29 mouse cellular contexts compared by ENCODE assay signal in the genomic region with DNA sequence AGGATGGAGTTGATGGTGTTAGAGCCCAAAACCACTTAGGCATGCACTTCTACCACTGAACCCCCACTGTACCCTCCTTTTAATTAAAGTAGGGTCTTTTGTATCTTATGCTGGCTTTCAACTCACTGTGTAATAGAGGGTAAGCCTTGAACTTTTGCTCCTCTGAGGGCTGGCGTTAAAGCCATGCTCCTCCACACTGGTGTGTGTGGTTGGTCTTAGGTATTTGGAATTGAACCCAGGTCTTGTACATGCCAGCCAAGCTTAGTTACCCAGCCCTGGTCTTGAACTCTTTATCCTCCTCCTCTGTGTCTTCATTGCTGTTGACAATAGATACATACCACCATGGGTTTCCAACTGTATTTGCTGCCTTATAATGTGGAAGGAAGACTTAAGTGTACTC. TPM values are rescaled to one million over a fixed set of nuclear protein-coding genes. Genes with fewer than 3 reads are reported as not detected.
DNase-seq lines count a peak whose midpoint lies in the region; ATAC-seq and TF ChIP-seq lines count a peak whose summit lies in the region.
"Had no signal": no experiment of that assay in that cellular context is flagged by ENCODE, and none has a peak within 500 bp of the region (broad histone marks: within the 10 kb centered on the region; RNA-seq: fewer than 3 reads in every experiment).

No protein-coding gene starts in this region.

- no peaks in the 10 kb centered on the region for H3K36me3 ChIP-seq in kidney, embryonic 14.5 days (ENCODE audit: control insufficient read depth, insufficient read depth, low read length)
- no peaks in the 10 kb centered on the region for H3K36me3 ChIP-seq in midbrain, embryonic 11.5 days (ENCODE audit: control insufficient read depth, insufficient read depth, low read length)
- H3K36me3 ChIP-seq in midbrain, embryonic 15.5 days (replicated peaks), result no peaks in the 10 kb centered on the region
- H3K36me3 ChIP-seq: embryonic facial prominence, embryonic 13.5 days; forebrain, embryonic 12.5 days; forebrain, embryonic 15.5 days; heart, embryonic 15.5 days; hindbrain, embryonic 13.5 days had no signal

- no peaks in the 10 kb centered on the region for H3K9me3 ChIP-seq in kidney, embryonic 14.5 days (ENCODE audit: control insufficient read depth, low read length)
- no peaks in the 10 kb centered on the region for H3K9me3 ChIP-seq in midbrain, embryonic 11.5 days (ENCODE audit: control insufficient read depth, low read length)
- no peaks in the 10 kb centered on the region for H3K9me3 ChIP-seq in midbrain, embryonic 15.5 days
- H3K9me3 ChIP-seq: embryonic facial prominence, embryonic 10.5 days; embryonic facial prominence, embryonic 13.5 days; forebrain, embryonic 12.5 days; forebrain, embryonic 15.5 days; heart, embryonic 12.5 days; heart, embryonic 15.5 days; hindbrain, embryonic 10.5 days; hindbrain, embryonic 13.5 days had no signal

- DNase-seq in kidney, adult 8-10 months, result no peak
- no peak for DNase-seq in layer of hippocampus, adult 2 months (ENCODE audit: low spot score in 2 of 2)
- DNase-seq in layer of hippocampus, postnatal 36 days, result no peak
- DNase-seq in midbrain, embryonic 11.5 days (ENCODE audit: low spot score, missing footprints), result peak; percentile 59
- DNase-seq in neural tube, embryonic 10.5 days (ENCODE audit: extremely low spot score, low spot score), result no peak
- DNase-seq: adrenal gland, adult 2 months; adrenal gland, postnatal 14 days; cerebellum, adult 11-12 months; cerebellum, adult 8-10 months; cerebellum, postnatal 10 days; cerebellum, postnatal 36 days; embryo, embryonic 11 days; gastrocnemius, postnatal 10 days; gastrocnemius, postnatal 36 days; heart, postnatal 10 days; heart, postnatal 36 days had no signal

- H3K4me1 ChIP-seq in kidney, embryonic 14.5 days (ENCODE audit: control insufficient read depth, insufficient read depth, low read length), result peaks cover 25% of the 10 kb centered on the region
- peaks cover 12% of the 10 kb centered on the region for H3K4me1 ChIP-seq in midbrain, embryonic 11.5 days (ENCODE audit: control insufficient read depth, insufficient read depth, low read length)
- no peaks in the 10 kb centered on the region for H3K4me1 ChIP-seq in midbrain, embryonic 15.5 days

- H3K9ac ChIP-seq in kidney, embryonic 14.5 days (ENCODE audit: low read depth, low read length), result no peak overlapping the region
- H3K9ac ChIP-seq in midbrain, embryonic 11.5 days (ENCODE audit: low read length), result no peak overlapping the region
- no peak overlapping the region for H3K9ac ChIP-seq in midbrain, embryonic 15.5 days
- H3K9ac ChIP-seq: embryonic facial prominence, embryonic 13.5 days; forebrain, embryonic 12.5 days; forebrain, embryonic 15.5 days; heart, embryonic 12.5 days; heart, embryonic 15.5 days; hindbrain, embryonic 13.5 days had no signal

- WGBS in kidney, embryonic 14.5 days, result 87% methylated on average over 1 of the region's 1 CpGs
- WGBS in midbrain, embryonic 11.5 days, result 75% methylated on average over 1 of the region's 1 CpGs
- WGBS in midbrain, embryonic 15.5 days, result 70% methylated on average over 1 of the region's 1 CpGs

- ATAC-seq in kidney, embryonic 14.5 days (ENCODE audit: low FRiP score, low TSS enrichment), result 0 out of 2 replicates have a peak, but pooled peaks have one; percentile 20
- no peak for ATAC-seq in midbrain, embryonic 11.5 days (ENCODE audit: low FRiP score)
- ATAC-seq in midbrain, embryonic 15.5 days (replicated peaks), result no peak
- ATAC-seq: CD4-positive, CD25-positive, alpha-beta regulatory T cell, adult 4 months; forebrain, embryonic 15.5 days; hindbrain, embryonic 16.5 days had no signal

- no peak for TF ChIP-seq CTCF in layer of hippocampus, adult 2 months (conservative IDR thresholded peaks at IDR 0.05)

- H3K4me3 ChIP-seq in kidney, embryonic 14.5 days (ENCODE audit: low read length), result no peak overlapping the region
- H3K4me3 ChIP-seq in layer of hippocampus, adult 2 months, result no peak overlapping the region
- no peak overlapping the region for H3K4me3 ChIP-seq in midbrain, embryonic 11.5 days (ENCODE audit: low read depth, low read length)
- no peak overlapping the region for H3K4me3 ChIP-seq in midbrain, embryonic 15.5 days
- H3K4me3 ChIP-seq: embryonic facial prominence, embryonic 10.5 days; embryonic facial prominence, embryonic 13.5 days; erythroblast, embryonic 14.5 days; forebrain, embryonic 12.5 days; forebrain, embryonic 15.5 days; heart, embryonic 12.5 days; heart, embryonic 15.5 days; hindbrain, embryonic 10.5 days; hindbrain, embryonic 13.5 days had no signal

- H3K27ac ChIP-seq in kidney, embryonic 14.5 days (ENCODE audit: low read depth, low read length), result no peak overlapping the region; the same call in 1 of the 2 replicates
- H3K27ac ChIP-seq in layer of hippocampus, adult 2 months, result peak overlapping the region; percentile 70; the same call in 1 of the 2 replicates
- H3K27ac ChIP-seq in midbrain, embryonic 11.5 days (ENCODE audit: low read depth, low read length), result no peak overlapping the region
- no peak overlapping the region for H3K27ac ChIP-seq in midbrain, embryonic 15.5 days
- H3K27ac ChIP-seq: embryonic facial prominence, embryonic 10.5 days; embryonic facial prominence, embryonic 13.5 days; forebrain, embryonic 12.5 days; forebrain, embryonic 15.5 days; heart, embryonic 15.5 days; hindbrain, embryonic 10.5 days; hindbrain, embryonic 13.5 days had no signal

- no peaks in the 10 kb centered on the region for H3K27me3 ChIP-seq in kidney, embryonic 14.5 days (ENCODE audit: control insufficient read depth, insufficient read depth, low read length)
- H3K27me3 ChIP-seq in midbrain, embryonic 11.5 days (ENCODE audit: control insufficient read depth, insufficient read depth, low read length), result no peaks in the 10 kb centered on the region
- no peaks in the 10 kb centered on the region for H3K27me3 ChIP-seq in midbrain, embryonic 15.5 days (replicated peaks)
- H3K27me3 ChIP-seq: embryonic facial prominence, embryonic 13.5 days; forebrain, embryonic 12.5 days; forebrain, embryonic 15.5 days; heart, embryonic 12.5 days; heart, embryonic 15.5 days; hindbrain, embryonic 13.5 days had no signal

- no peak overlapping the region for H3K4me2 ChIP-seq in kidney, embryonic 14.5 days (replicated peaks; ENCODE audit: low read depth, low read length)
- H3K4me2 ChIP-seq in midbrain, embryonic 11.5 days, result no peak overlapping the region
- no peak overlapping the region for H3K4me2 ChIP-seq in midbrain, embryonic 15.5 days
- H3K4me2 ChIP-seq: embryonic facial prominence, embryonic 13.5 days; forebrain, embryonic 12.5 days; forebrain, embryonic 15.5 days; heart, embryonic 12.5 days; heart, embryonic 15.5 days; hindbrain, embryonic 13.5 days had no signal

RNA-seq across cellular contexts. Expression of a gene that starts 18.0 kb away (rescaled TPM):
- 45.0 and 69.8 TPM in 2 replicates for polyA plus RNA-seq in kidney, embryonic 14.5 days (2014; fragmentation: Nextera tagmentation; extraction: Ambion mirVana)
- total RNA-seq in layer of hippocampus, adult 2 months (2021), result 10 to 100 TPM; 66.5 to 73.6 TPM
- total RNA-seq in layer of hippocampus, postnatal 36 days (2021), result 10 to 100 TPM; 70.0 to 78.7 TPM
- 24.3 and 27.4 TPM in 2 replicates for polyA plus RNA-seq in midbrain, embryonic 11.5 days (2014; fragmentation: Nextera tagmentation; extraction: Ambion mirVana)
- 14.3 and 16.1 TPM in 2 replicates for polyA plus RNA-seq in midbrain, embryonic 15.5 days (2015; fragmentation: Nextera tagmentation; extraction: Ambion mirVana)
